Mouse (Mus musculus) embryonic facial prominence, embryonic 10.5 days (tissue): ENCODE measurements at regions not wholly inside any gene's neighbourhood (a gene's known extent, or its start where the extent isn't known, plus 50 kb on each side); places are given as distances from the start of the nearest gene placed in this dataset.

Experiments
- DNase-seq: peaks from one replicate; pipeline ENCODE4 v3.0.0-alpha.2; 2017; ENCODE audit warnings: low spot score
- H3K27ac ChIP-seq: fragments of 300-500 bp; sonication (generic); replicated peaks from 2 replicates; pipeline ENCODE4 v1.5.1; 2016; ENCODE audit warnings: mild to moderate bottlenecking
- H3K27me3 ChIP-seq: fragments of 300-500 bp; sonication (generic); replicated peaks from 2 replicates; pipeline ENCODE4 v1.6.1; 2016; ENCODE audit warnings: low read depth, mild to moderate bottlenecking; ENCODE audit not compliant: poor library complexity, severe bottlenecking
- H3K36me3 ChIP-seq: fragments of 300-500 bp; sonication (generic); replicated peaks from 2 replicates; pipeline ENCODE4 v1.6.1; 2016; ENCODE audit warnings: mild to moderate bottlenecking, moderate library complexity
- H3K4me1 ChIP-seq: fragments of 300-500 bp; sonication (generic); 2 replicates; pipeline ENCODE4 v1.6.1; 2016
- H3K4me3 ChIP-seq: fragments of 300-500 bp; sonication (generic); 2 replicates; pipeline ENCODE4 v1.5.1; 2016; ENCODE audit warnings: mild to moderate bottlenecking, moderate library complexity
- H3K9me3 ChIP-seq: fragments of 300-500 bp; sonication (generic); 2 replicates; pipeline ENCODE4 v1.6.1; 2016; ENCODE audit warnings: mild to moderate bottlenecking
- WGBS: fragments of 180-500 bp; shearing (Covaris S2); methylation state at CpG from one replicate; pipeline ENCODE4 v1.1.7; 2016; 5-methylcytosine and 5-hydroxymethylcytosine counted together

DNA sequence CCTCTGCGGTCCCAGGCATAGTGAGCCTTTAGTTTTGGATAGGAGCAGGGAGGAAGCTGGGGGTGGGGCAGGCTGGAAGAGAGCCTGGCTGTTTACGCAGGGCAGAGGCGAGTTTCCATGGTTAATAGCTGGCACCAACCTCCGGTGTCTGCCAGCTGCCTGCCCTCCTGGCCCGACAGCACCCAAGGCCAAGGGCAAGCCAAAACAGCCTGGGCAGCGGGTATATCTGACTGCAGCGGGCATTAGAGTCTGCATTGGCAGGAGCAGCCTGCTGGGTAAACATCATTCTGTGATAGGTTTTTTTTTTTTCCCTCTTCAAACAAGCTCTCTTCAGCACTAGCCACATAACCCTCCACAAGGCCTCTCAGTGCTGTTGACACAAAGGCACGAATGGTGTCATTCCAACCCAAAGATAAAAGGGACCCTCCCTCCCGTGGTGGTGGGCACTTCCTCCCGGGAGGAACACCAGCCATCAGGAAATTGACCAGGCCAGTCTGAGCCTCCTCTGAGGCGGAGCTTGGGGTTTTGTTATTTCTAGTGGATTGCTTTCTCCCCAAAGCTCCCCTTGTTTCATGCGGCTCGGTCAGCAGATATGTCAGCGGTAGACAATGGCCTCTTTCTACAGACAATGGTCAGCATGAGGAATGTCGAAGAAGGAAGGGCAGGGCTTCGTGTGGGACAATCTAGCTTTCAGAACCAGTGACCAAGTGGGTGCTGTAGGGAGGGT is 131.4 kb downstream of the Mycn start:
- DNase-seq, result peak; percentile 59
- peak overlapping the region; percentile 82 for H3K27ac ChIP-seq
- WGBS, result 3% methylated on average over 16 of the region's 16 CpGs
- H3K9me3 ChIP-seq, result no peaks in the 10 kb centered on the region
- peak overlapping the region; percentile 46 for H3K4me3 ChIP-seq
- no peaks in the 10 kb centered on the region for H3K36me3 ChIP-seq
- no peaks in the 10 kb centered on the region for H3K27me3 ChIP-seq
- peaks cover 58% of the 10 kb centered on the region for H3K4me1 ChIP-seq

- H3K27ac ChIP-seq, result no peak overlapping the region
- no peaks in the 10 kb centered on the region for H3K36me3 ChIP-seq
- no peak overlapping the region for H3K4me3 ChIP-seq
- WGBS, result 92% methylated on average over 5 of the region's 5 CpGs
- no peaks in the 10 kb centered on the region for H3K9me3 ChIP-seq
- H3K27me3 ChIP-seq, result no peaks in the 10 kb centered on the region
- H3K4me1 ChIP-seq, result peaks cover 44% of the 10 kb centered on the region
- DNase-seq, result no peak
These were observed 133.6 kb downstream of the Mycn start for GRCm38 (mm10) chr12:12808120-12808519.

GRCm38 (mm10) chr12:12803602-12804001 is 138.1 kb downstream of the Mycn start:
- 54% methylated on average over 2 of the region's 2 CpGs for WGBS
- Histone ChIP-seq H3K4me3 (no peak overlapping the region), H3K27ac (no peak overlapping the region; the same call in 1 of the 2 replicates), H3K36me3 (no peaks in the 10 kb centered on the region), H3K27me3 (no peaks in the 10 kb centered on the region), H3K9me3 (no peaks in the 10 kb centered on the region), H3K4me1 (peaks cover 27% of the 10 kb centered on the region)
- DNase-seq, result no peak

DNA sequence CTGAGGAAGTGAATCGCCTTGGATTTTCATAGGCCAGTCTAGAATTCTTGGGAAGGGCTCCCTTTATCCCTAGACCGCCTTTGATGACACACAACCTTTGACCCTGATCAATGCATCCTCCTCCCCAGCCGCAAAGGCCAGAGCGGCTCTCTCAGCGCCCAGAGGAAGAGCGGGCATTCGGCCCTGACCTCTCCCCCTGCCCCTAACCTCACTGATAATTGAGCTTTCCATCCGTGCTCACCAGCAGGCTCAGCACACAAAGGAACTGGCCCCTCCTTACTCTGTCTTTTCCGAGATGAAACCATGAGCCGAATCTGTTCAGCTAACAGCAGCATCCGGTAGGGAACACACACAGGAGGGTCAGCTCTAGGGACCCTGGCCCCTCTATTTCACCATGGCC is 139.3 kb downstream of the Mycn start:
- no peaks in the 10 kb centered on the region for H3K9me3 ChIP-seq
- no peaks in the 10 kb centered on the region for H3K27me3 ChIP-seq
- H3K4me1 ChIP-seq, result peaks cover 27% of the 10 kb centered on the region
- H3K36me3 ChIP-seq, result no peaks in the 10 kb centered on the region
- H3K27ac ChIP-seq, result peak overlapping the region; percentile 79
- DNase-seq, result peak; percentile 70
- WGBS, result 4% methylated on average over 11 of the region's 11 CpGs
- no peak overlapping the region for H3K4me3 ChIP-seq

GRCm38 (mm10) chr12:12801700-12802099 is 140.0 kb downstream of the Mycn start:
- H3K4me1 ChIP-seq, result peaks cover 34% of the 10 kb centered on the region
- peak overlapping the region; percentile 79 for H3K27ac ChIP-seq
- DNase-seq, result peak; percentile 32
- no peaks in the 10 kb centered on the region for H3K36me3 ChIP-seq
- H3K9me3 ChIP-seq, result no peaks in the 10 kb centered on the region
- no peak overlapping the region for H3K4me3 ChIP-seq
- WGBS, result 47% methylated on average over 11 of the region's 11 CpGs
- H3K27me3 ChIP-seq, result no peaks in the 10 kb centered on the region

DNA sequence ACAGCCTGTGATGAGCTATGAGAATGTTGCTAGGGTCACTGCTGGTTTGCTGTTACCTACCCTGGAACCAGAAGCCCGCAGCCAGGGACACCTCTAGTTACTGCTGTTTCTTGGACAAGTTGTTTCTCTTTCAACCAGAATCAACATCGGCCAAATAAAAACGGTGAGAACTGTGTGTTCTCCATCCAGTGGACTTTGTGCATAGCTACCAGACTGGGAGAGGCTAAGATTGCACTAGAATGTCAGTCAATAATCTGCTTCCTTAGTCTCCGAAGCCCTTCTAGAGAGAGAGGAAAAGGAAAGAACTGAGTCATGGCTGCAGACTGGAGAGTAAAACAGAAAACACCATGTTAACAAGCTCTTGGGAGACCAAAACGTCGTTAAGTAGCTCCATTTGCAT is 141.6 kb downstream of the Mycn start:
- no peaks in the 10 kb centered on the region for H3K27me3 ChIP-seq
- H3K27ac ChIP-seq, result no peak overlapping the region
- H3K9me3 ChIP-seq, result no peaks in the 10 kb centered on the region
- peaks cover 40% of the 10 kb centered on the region for H3K4me1 ChIP-seq
- no peak for DNase-seq
- WGBS, result 89% methylated on average over 6 of the region's 6 CpGs
- H3K4me3 ChIP-seq, result no peak overlapping the region
- H3K36me3 ChIP-seq, result no peaks in the 10 kb centered on the region

- Histone ChIP-seq H3K4me1 (peaks cover 63% of the 10 kb centered on the region), H3K27me3 (peaks cover 29% of the 10 kb centered on the region)
- WGBS, result 75% methylated on average over 6 of the region's 6 CpGs
These were observed 152.7 kb downstream of the Mycn start for GRCm38 (mm10) chr12:12789052-12789451.

GRCm38 (mm10) chr12:12788263-12788852 is 153.4 kb downstream of the Mycn start:
- Histone ChIP-seq H3K9me3 (no peaks in the 10 kb centered on the region), H3K36me3 (no peaks in the 10 kb centered on the region), H3K4me3 (peak overlapping the region; percentile 40), H3K4me1 (peaks cover 70% of the 10 kb centered on the region), H3K27ac (peak overlapping the region; percentile 58), H3K27me3 (peaks cover 29% of the 10 kb centered on the region)
- 13% methylated on average over 13 of the region's 13 CpGs for WGBS
- DNase-seq, result no peak

More at GRCm38 (mm10) chr12:12789052-12789451, 152.7 kb downstream of the Mycn start:
- H3K27ac ChIP-seq, result no peak overlapping the region
- H3K4me3 ChIP-seq, result no peak overlapping the region
- no peak for DNase-seq
- H3K36me3 ChIP-seq, result no peaks in the 10 kb centered on the region
- H3K9me3 ChIP-seq, result no peaks in the 10 kb centered on the region

DNA sequence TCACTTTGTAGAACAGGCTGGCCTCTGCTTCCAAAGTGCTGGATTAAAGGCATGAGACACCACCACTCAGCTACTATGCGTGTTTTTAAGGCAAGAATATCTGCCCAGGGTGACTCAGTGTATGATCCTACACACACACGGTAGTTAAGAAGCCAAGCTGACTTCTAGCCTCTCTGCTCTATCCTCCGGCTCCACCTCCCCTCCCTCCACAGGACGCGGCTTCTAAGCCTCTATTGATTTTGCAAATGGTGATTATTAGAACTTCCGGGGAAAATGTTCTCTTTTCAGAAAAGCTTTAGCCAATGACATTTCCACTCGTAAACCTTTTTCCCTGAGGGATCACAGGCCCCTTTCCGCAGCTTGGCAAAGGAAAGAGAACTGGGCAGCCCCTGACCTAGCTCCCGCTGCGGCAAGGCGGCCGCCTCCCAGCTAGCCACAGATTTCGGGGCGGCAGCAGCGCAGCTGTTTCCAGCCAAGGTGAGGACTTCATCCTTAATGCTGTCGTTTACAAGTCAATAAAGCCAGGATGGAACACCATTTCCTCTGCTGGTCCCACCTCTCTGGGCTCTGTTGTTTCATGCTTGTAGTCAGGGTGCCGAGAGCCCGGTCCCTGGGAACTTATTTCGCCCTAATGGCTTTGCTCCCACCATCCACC is 154.0 kb downstream of the Mycn start:
- peak; percentile 45 for DNase-seq
- peak overlapping the region; percentile 40 for H3K4me3 ChIP-seq
- H3K27me3 ChIP-seq, result peaks cover 29% of the 10 kb centered on the region
- 6% methylated on average over 19 of the region's 19 CpGs for WGBS
- peak overlapping the region; percentile 58 for H3K27ac ChIP-seq
- no peaks in the 10 kb centered on the region for H3K36me3 ChIP-seq
- no peaks in the 10 kb centered on the region for H3K9me3 ChIP-seq
- H3K4me1 ChIP-seq, result peaks cover 73% of the 10 kb centered on the region

DNA sequence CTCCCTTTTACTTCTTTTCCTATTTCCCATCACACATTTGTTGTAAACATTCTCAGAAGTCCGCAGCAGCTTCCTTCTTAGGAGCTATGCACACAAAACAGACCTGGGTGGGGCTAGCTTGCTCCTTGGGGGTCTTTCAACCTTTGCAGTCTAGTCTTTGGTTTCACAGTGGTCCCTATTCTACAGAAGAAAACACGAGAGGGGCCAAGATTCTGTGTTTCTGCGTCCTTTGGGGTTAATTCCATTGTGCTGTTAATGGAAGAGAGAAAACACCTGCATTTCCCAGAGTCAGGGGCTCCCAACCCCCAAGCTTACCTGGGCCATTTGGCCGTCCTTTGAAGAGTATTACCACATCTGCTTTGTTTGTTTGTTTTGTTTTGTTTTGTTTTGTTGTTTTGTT is 154.6 kb downstream of the Mycn start:
- no peak for DNase-seq
- Histone ChIP-seq H3K27me3 (peaks cover 29% of the 10 kb centered on the region), H3K36me3 (no peaks in the 10 kb centered on the region), H3K4me1 (peaks cover 67% of the 10 kb centered on the region), H3K9me3 (no peaks in the 10 kb centered on the region), H3K27ac (0 out of 2 replicates have a peak overlapping the region, but pooled peaks have one; percentile 30), H3K4me3 (no peak overlapping the region)
- WGBS, result 22% methylated on average over 4 of the region's 4 CpGs

- Histone ChIP-seq H3K9me3 (peaks cover 4% of the 10 kb centered on the region; the same call in 1 of the 2 replicates), H3K36me3 (no peaks in the 10 kb centered on the region), H3K4me1 (peaks cover 52% of the 10 kb centered on the region), H3K27ac (peak overlapping the region; percentile 72), H3K4me3 (no peak overlapping the region), H3K27me3 (peaks cover 29% of the 10 kb centered on the region)
- DNase-seq, result peak; percentile 61
- WGBS, result 11% methylated on average over 11 of the region's 11 CpGs
These were observed 157.8 kb downstream of the Mycn start for GRCm38 (mm10) chr12:12783699-12784605.

- no peak overlapping the region for H3K27ac ChIP-seq
- peaks cover 11% of the 10 kb centered on the region for H3K27me3 ChIP-seq
- WGBS, result 96% methylated on average over 5 of the region's 5 CpGs
- H3K4me1 ChIP-seq, result peaks cover 28% of the 10 kb centered on the region
- H3K9me3 ChIP-seq, result peaks cover 4% of the 10 kb centered on the region; the same call in 1 of the 2 replicates
- H3K36me3 ChIP-seq, result no peaks in the 10 kb centered on the region
- DNase-seq, result no peak
- H3K4me3 ChIP-seq, result no peak overlapping the region
These were observed 160.2 kb downstream of the Mycn start for GRCm38 (mm10) chr12:12781526-12781925.
